Mouse (Mus musculus) embryo, embryonic 11 days (tissue): ENCODE measurements at regions not wholly inside any gene's neighbourhood (a gene's known extent, or its start where the extent isn't known, plus 50 kb on each side); places are given as distances from the start of the nearest gene placed in this dataset.

Experiments used
- DNase-seq: peaks from one replicate; pipeline ENCODE4 v3.0.0-alpha.2; 2015

GRCm38 (mm10) chr14:16092391-16093132 is 156.5 kb upstream of the Ngly1 start:
- DNase-seq, result no peak

GRCm38 (mm10) chr14:16093133-16093505 is 156.0 kb upstream of the Ngly1 start:
- DNase-seq, result no peak

GRCm38 (mm10) chr14:16109414-16109813 is 139.7 kb upstream of the Ngly1 start:
- DNase-seq, result no peak

DNA sequence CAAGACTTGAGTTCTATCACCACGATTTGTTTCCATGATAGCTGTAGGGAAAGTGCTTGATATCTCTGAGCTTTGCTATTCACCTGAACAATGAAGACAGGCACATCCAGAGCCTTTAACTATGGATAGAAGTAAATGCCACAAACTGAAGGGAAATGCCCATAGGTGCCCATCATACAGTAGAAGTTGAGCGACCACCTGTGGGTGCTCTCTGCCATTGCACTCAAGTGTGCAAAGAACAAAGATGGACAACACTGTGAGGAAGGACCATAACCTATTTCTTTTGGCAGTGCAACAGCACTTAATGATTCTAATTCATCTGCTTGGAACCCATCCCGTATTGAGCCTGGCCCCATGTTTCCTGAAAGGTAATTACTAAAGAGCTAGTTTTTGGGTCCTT is 116.4 kb upstream of the Ngly1 start:
- DNase-seq, result no peak

- DNase-seq, result no peak
These were observed 115.7 kb upstream of the Ngly1 start for GRCm38 (mm10) chr14:16133410-16133809.

DNA sequence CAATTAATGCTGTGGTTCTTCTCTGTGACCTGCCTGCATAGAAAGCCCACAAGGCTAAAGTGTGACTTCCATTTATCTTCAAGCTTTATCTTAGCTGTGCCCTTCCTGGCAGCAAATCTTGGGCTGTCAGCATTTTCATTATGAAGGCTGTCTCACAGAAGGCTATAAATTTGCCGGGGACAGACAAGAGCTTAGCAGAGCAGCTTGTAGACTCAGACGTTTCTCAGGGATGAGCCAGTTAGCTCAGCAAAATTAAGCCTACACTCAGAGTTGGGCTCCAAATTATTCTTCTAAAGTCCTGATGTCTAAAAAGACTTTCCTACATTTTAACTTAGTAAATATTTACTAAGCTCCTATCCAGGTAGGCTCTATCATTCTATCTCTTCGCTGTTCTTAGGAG is 112.9 kb upstream of the Ngly1 start:
- DNase-seq, result peak; percentile 1

- no peak for DNase-seq
These were observed 104.8 kb upstream of the Ngly1 start for GRCm38 (mm10) chr14:16144299-16144698.

- no peak for DNase-seq
These were observed 102.3 kb upstream of the Ngly1 start for GRCm38 (mm10) chr14:16146811-16147210.

GRCm38 (mm10) chr14:16151815-16152214 is 97.3 kb upstream of the Ngly1 start:
- DNase-seq, result no peak

- no peak for DNase-seq
These were observed 96.4 kb upstream of the Ngly1 start for GRCm38 (mm10) chr14:16152702-16153101.

- no peak for DNase-seq
These were observed 94.0 kb upstream of the Ngly1 start for GRCm38 (mm10) chr14:16155106-16155505.

DNA sequence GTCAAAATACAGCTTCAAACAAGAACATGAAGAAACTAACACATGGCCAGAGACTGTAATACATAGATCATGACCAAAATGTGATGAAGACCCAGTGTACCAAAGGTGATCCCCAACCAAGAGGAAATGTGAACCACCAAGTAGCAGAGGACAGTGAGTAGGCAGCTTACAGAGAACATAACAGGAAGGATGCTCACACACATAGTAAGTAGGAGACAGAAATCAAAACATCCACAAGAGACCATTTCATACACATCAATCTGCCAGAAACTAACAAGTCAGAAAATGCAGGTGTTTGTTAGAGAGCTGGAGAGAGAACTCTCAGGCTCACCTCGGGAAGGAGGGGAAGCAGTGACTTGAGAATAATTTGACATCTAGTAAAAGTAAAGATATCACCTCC is 78.9 kb upstream of the Ngly1 start:
- no peak for DNase-seq

- DNase-seq, result no peak
These were observed 76.8 kb upstream of the Ngly1 start for GRCm38 (mm10) chr14:16172261-16172660.

DNA sequence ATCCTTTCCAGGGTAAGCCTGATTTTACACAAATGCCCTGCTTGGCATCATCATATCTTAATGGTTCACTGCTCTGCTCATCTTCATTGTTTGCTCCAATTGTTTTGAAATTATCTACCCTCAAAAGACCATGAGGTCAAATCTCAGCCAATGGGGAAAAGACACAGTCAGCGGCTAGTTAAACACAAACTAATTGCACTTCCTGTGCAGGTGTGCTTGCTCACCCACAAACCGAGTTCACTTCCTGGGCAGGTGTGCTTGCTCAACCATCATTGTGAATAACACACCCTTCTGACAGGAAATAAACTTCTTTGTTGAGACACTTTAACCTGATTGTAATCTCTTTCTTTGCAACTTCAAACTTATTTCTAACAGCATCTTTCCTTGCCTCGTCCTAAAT is 75.8 kb upstream of the Ngly1 start:
- no peak for DNase-seq

DNA sequence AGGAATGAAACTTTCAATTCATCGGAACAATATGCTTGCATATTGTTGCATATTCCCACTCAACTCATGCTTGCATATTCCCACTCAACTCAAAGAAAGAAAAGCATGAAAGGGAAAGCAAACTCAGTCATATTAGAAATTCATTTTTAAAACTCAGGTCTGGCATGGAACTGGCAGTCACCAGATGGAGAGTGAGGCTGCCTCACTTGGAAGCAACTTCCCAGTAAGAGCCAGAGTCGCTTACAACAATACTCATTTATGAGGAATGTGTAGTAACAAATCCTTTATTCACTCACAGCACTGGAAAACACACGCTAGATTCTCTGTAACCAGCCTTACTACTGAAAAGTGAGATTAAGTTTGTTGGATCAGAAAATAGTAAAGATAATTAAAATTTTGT is 70.9 kb upstream of the Ngly1 start:
- DNase-seq, result no peak

GRCm38 (mm10) chr14:16181822-16182221 is 67.3 kb upstream of the Ngly1 start:
- DNase-seq, result no peak

GRCm38 (mm10) chr14:16185246-16185645 is 63.8 kb upstream of the Ngly1 start:
- DNase-seq, result no peak
